15 mouse cellular contexts compared by ENCODE assay signal in genomic region chr1:75581936-75582624, GRCm38 (mm10). TPM values are rescaled to one million over a fixed set of nuclear protein-coding genes. Genes with fewer than 3 reads are reported as not detected.
DNase-seq lines count a peak whose midpoint lies in the region; ATAC-seq lines count a peak whose summit lies in the region.
"Had no signal": no experiment of that assay in that cellular context is flagged by ENCODE, and none has a peak within 500 bp of the region (broad histone marks: within the 10 kb centered on the region; RNA-seq: fewer than 3 reads in every experiment).

No protein-coding gene starts in this region.

- 32% methylated on average over 7 of the region's 7 CpGs for WGBS in neural tube, embryonic 13.5 days

- intact Hi-C loops in gastrocnemius, postnatal 14 days (cut with DNase I; ENCODE audit: low total_unique reads): no loop called here

- H3K4me1 ChIP-seq in neural tube, embryonic 13.5 days (replicated peaks): 0 out of 2 replicates have a peak, but pooled peaks cover 5% of the 10 kb centered on the region
- H3K4me1 ChIP-seq: liver, embryonic 15.5 days had no signal

- H3K27me3 ChIP-seq in neural tube, embryonic 13.5 days: no peaks in the 10 kb centered on the region
- H3K27me3 ChIP-seq: liver, embryonic 15.5 days had no signal

- no peaks in the 10 kb centered on the region for H3K36me3 ChIP-seq in neural tube, embryonic 13.5 days
- H3K36me3 ChIP-seq: liver, embryonic 15.5 days had no signal

- DNase-seq in embryo, embryonic 11 days: peak; percentile 33
- DNase-seq in embryo, embryonic 10 days (ENCODE audit: low spot score): no peak
- no peak for DNase-seq in neural tube, embryonic 10.5 days (ENCODE audit: extremely low spot score, low spot score)
- DNase-seq in hindlimb bud, embryonic 11.5 days (ENCODE audit: extremely low spot score, low read depth, low spot score): peak; percentile 33
- no peak for DNase-seq in gastrocnemius, postnatal 14 days
- DNase-seq in cerebellum, adult 18-20 months: no peak
- DNase-seq: cerebellum, adult 9-10 months; kidney, postnatal 14 days had no signal

- H3K4me2 ChIP-seq in neural tube, embryonic 13.5 days: no peak overlapping the region
- H3K4me2 ChIP-seq: liver, embryonic 15.5 days had no signal

- peak overlapping the region; percentile 55 for H3K27ac ChIP-seq in neural tube, embryonic 13.5 days (replicated peaks)
- H3K27ac ChIP-seq: liver, embryonic 15.5 days; macrophage had no signal

- ATAC-seq in neural tube, embryonic 13.5 days (ENCODE audit: low read depth): no peak
- ATAC-seq in erythroid progenitor cell, adult 5-6 weeks (replicated peaks; ENCODE audit: low FRiP score, poor library complexity, severe bottlenecking): no peak
- ATAC-seq: intestine, embryonic 16.5 days had no signal

- H3K9me3 ChIP-seq in neural tube, embryonic 13.5 days: no peaks in the 10 kb centered on the region
- H3K9me3 ChIP-seq: liver, embryonic 15.5 days had no signal

- no peak overlapping the region for H3K9ac ChIP-seq in neural tube, embryonic 13.5 days
- H3K9ac ChIP-seq: liver, embryonic 15.5 days had no signal

- no peak overlapping the region for H3K4me3 ChIP-seq in neural tube, embryonic 13.5 days
- H3K4me3 ChIP-seq: erythroblast, embryonic 14.5 days; liver, embryonic 15.5 days had no signal

RNA-seq across cellular contexts. Expression of gene Slc4a3, which starts 36.0 kb away (rescaled TPM):
- polyA plus RNA-seq in neural tube, embryonic 13.5 days (2015; fragmentation: Nextera tagmentation; extraction: Ambion mirVana): 36.9 and 39.3 TPM in 2 replicates
- total RNA-seq in gastrocnemius, postnatal 14 days (2021): 1 to 10 TPM; 5.2 to 6.2 TPM
- 0.36 TPM in 1 of 2 replicates, not detected in the other for total RNA-seq in erythroid progenitor cell, adult 5-6 weeks (2015; ENCODE audit: low replicate concordance)
- total RNA-seq in erythroid progenitor cell, adult 5-6 weeks (2017; ENCODE audit: low replicate concordance): 0.13 TPM in 1 of 2 replicates, not detected in the other
- total RNA-seq: granulocyte monocyte progenitor cell, adult 5-6 weeks had no signal
- polyA plus RNA-seq: erythroblast, embryonic 14.5 days had no signal

Comparison
In these comparisons a context has a peak if more than half of its experiments do, and no peak if none do; other contexts are left out.
1. DNase-seq: peak in embryo, embryonic 11 days (single experiment) and hindlimb bud, embryonic 11.5 days (single experiment); none in embryo, embryonic 10 days (single experiment), neural tube, embryonic 10.5 days (single experiment), gastrocnemius, postnatal 14 days (single experiment) and cerebellum, adult 18-20 months (0 of 2).
2. RNA of gene Slc4a3, which starts 36.0 kb away (total RNA-seq): 5.2 to 6.2 TPM in gastrocnemius, postnatal 14 days; 0.13 to 0.36 TPM in erythroid progenitor cell, adult 5-6 weeks; every median in the first group is over 4 times any median in the second.